Mouse (Mus musculus): ENCODE results near the gene Hoxa5. TPM values are rescaled to one million over a fixed set of nuclear protein-coding genes. Genes with fewer than 3 reads are reported as not detected.

Gene Hoxa5
- polyA plus RNA-seq, 1 experiment = 1.3 TPM

- Histone ChIP-seq H3K4me3 (ENCODE audit: extremely low read depth, insufficient read depth, insufficient read length) (peak overlapping the region; percentile 46; the same call in 1 of the 2 replicates), H3K4me1 (ENCODE audit: control insufficient read depth, insufficient read depth, insufficient read length) (peaks cover 12% of the 10 kb centered on the region), H3K27me3 (ENCODE audit: control insufficient read depth, insufficient read depth, low read length) (peaks cover 53% of the 10 kb centered on the region), H3K36me3 (ENCODE audit: control insufficient read depth, insufficient read depth, low read length) (no peaks in the 10 kb centered on the region), H3K27ac (ENCODE audit: insufficient read depth, low read length) (no peak overlapping the region)
- 16% methylated on average over 23 of the region's 23 CpGs for WGBS
- no peak for DNase-seq (ENCODE audit: low read depth in 1 of 2, low spot score in 2 of 2)
- TF ChIP-seq CTCF (IDR thresholded peaks at IDR 0.05; ENCODE audit: extremely low read depth, insufficient read depth, insufficient read length, insufficient replicate concordance) = no peak
- no peak for TF ChIP-seq POLR2A (IDR thresholded peaks at IDR 0.05; ENCODE audit: low read depth, low read length)
Measured at GRCm38 (mm10) chr6:52217895-52218642, 13.7 kb upstream of the Hoxa5 start.

GRCm38 (mm10) chr6:52217459-52217768 is 13.0 kb upstream of the Hoxa5 start:
- no peak for DNase-seq (ENCODE audit: low read depth in 1 of 2, low spot score in 2 of 2)
- TF ChIP-seq POLR2A (IDR thresholded peaks at IDR 0.05; ENCODE audit: low read depth, low read length) (no peak), CTCF (IDR thresholded peaks at IDR 0.05; ENCODE audit: extremely low read depth, insufficient read depth, insufficient read length, insufficient replicate concordance) (no peak)
- H3K27ac ChIP-seq (ENCODE audit: insufficient read depth, low read length) = no peak overlapping the region
- H3K27me3 ChIP-seq (ENCODE audit: control insufficient read depth, insufficient read depth, low read length) = peaks cover 55% of the 10 kb centered on the region
- WGBS = 1% methylated on average over 25 of the region's 25 CpGs
- H3K36me3 ChIP-seq (ENCODE audit: control insufficient read depth, insufficient read depth, low read length) = no peaks in the 10 kb centered on the region
- peak overlapping the region; percentile 46 for H3K4me3 ChIP-seq (ENCODE audit: extremely low read depth, insufficient read depth, insufficient read length)
- H3K4me1 ChIP-seq (ENCODE audit: control insufficient read depth, insufficient read depth, insufficient read length) = peaks cover 15% of the 10 kb centered on the region

- Histone ChIP-seq H3K4me1 (ENCODE audit: control insufficient read depth, insufficient read depth, insufficient read length) (peaks cover 15% of the 10 kb centered on the region), H3K4me3 (ENCODE audit: extremely low read depth, insufficient read depth, insufficient read length) (peak overlapping the region; percentile 46), H3K36me3 (ENCODE audit: control insufficient read depth, insufficient read depth, low read length) (no peaks in the 10 kb centered on the region), H3K27ac (ENCODE audit: insufficient read depth, low read length) (no peak overlapping the region), H3K27me3 (ENCODE audit: control insufficient read depth, insufficient read depth, low read length) (peaks cover 52% of the 10 kb centered on the region)
- DNase-seq (ENCODE audit: low read depth in 1 of 2, low spot score in 2 of 2) = no peak
- 1% methylated on average over 60 of the region's 60 CpGs for WGBS
- no peak for TF ChIP-seq POLR2A (IDR thresholded peaks at IDR 0.05; ENCODE audit: low read depth, low read length)
- TF ChIP-seq CTCF (IDR thresholded peaks at IDR 0.05; ENCODE audit: extremely low read depth, insufficient read depth, insufficient read length, insufficient replicate concordance) = no peak
Measured at GRCm38 (mm10) chr6:52216691-52217458, 12.5 kb upstream of the Hoxa5 start.

GRCm38 (mm10) chr6:52215771-52216535 is 11.6 kb upstream of the Hoxa5 start:
- 16% methylated on average over 30 of the region's 30 CpGs for WGBS
- peaks cover 49% of the 10 kb centered on the region for H3K27me3 ChIP-seq (ENCODE audit: control insufficient read depth, insufficient read depth, low read length)
- no peak for DNase-seq (ENCODE audit: low read depth in 1 of 2, low spot score in 2 of 2)
- H3K4me3 ChIP-seq (ENCODE audit: extremely low read depth, insufficient read depth, insufficient read length) = no peak overlapping the region
- H3K36me3 ChIP-seq (ENCODE audit: control insufficient read depth, insufficient read depth, low read length) = no peaks in the 10 kb centered on the region
- H3K4me1 ChIP-seq (ENCODE audit: control insufficient read depth, insufficient read depth, insufficient read length) = peaks cover 15% of the 10 kb centered on the region
- TF ChIP-seq CTCF (IDR thresholded peaks at IDR 0.05; ENCODE audit: extremely low read depth, insufficient read depth, insufficient read length, insufficient replicate concordance) (no peak), POLR2A (IDR thresholded peaks at IDR 0.05; ENCODE audit: low read depth, low read length) (no peak)
- no peak overlapping the region for H3K27ac ChIP-seq (ENCODE audit: insufficient read depth, low read length)

- no peak for DNase-seq (ENCODE audit: low read depth in 1 of 2, low spot score in 2 of 2)
- peaks cover 15% of the 10 kb centered on the region for H3K4me1 ChIP-seq (ENCODE audit: control insufficient read depth, insufficient read depth, insufficient read length)
- no peak overlapping the region for H3K4me3 ChIP-seq (ENCODE audit: extremely low read depth, insufficient read depth, insufficient read length)
- H3K27ac ChIP-seq (ENCODE audit: insufficient read depth, low read length) = no peak overlapping the region
- WGBS = 88% methylated on average over 3 of the region's 3 CpGs
- peaks cover 45% of the 10 kb centered on the region for H3K27me3 ChIP-seq (ENCODE audit: control insufficient read depth, insufficient read depth, low read length)
- TF ChIP-seq POLR2A (IDR thresholded peaks at IDR 0.05; ENCODE audit: low read depth, low read length) = no peak
- no peak for TF ChIP-seq CTCF (IDR thresholded peaks at IDR 0.05; ENCODE audit: extremely low read depth, insufficient read depth, insufficient read length, insufficient replicate concordance)
- no peaks in the 10 kb centered on the region for H3K36me3 ChIP-seq (ENCODE audit: control insufficient read depth, insufficient read depth, low read length)
Measured at GRCm38 (mm10) chr6:52215070-52215469, 10.7 kb upstream of the Hoxa5 start.

- no peak for DNase-seq (ENCODE audit: low read depth in 1 of 2, low spot score in 2 of 2)
- Histone ChIP-seq H3K4me1 (ENCODE audit: control insufficient read depth, insufficient read depth, insufficient read length) (peaks cover 15% of the 10 kb centered on the region), H3K27me3 (ENCODE audit: control insufficient read depth, insufficient read depth, low read length) (peaks cover 46% of the 10 kb centered on the region), H3K27ac (ENCODE audit: insufficient read depth, low read length) (no peak overlapping the region), H3K4me3 (ENCODE audit: extremely low read depth, insufficient read depth, insufficient read length) (no peak overlapping the region), H3K36me3 (ENCODE audit: control insufficient read depth, insufficient read depth, low read length) (no peaks in the 10 kb centered on the region)
- no peak for TF ChIP-seq CTCF (IDR thresholded peaks at IDR 0.05; ENCODE audit: extremely low read depth, insufficient read depth, insufficient read length, insufficient replicate concordance)
- TF ChIP-seq POLR2A (IDR thresholded peaks at IDR 0.05; ENCODE audit: low read depth, low read length) = no peak
- 58% methylated on average over 5 of the region's 5 CpGs for WGBS
Measured at GRCm38 (mm10) chr6:52214271-52214670, 9.9 kb upstream of the Hoxa5 start.
